Mouse (Mus musculus): Measurements from ENCODE around the gene Gm36245.
"Not testable (repeated sequence)": the region's sequence is repeated elsewhere in the genome, so short reads cannot be mapped to it uniquely, and the experiment has no call there.

Gm36245 gene

DNA sequence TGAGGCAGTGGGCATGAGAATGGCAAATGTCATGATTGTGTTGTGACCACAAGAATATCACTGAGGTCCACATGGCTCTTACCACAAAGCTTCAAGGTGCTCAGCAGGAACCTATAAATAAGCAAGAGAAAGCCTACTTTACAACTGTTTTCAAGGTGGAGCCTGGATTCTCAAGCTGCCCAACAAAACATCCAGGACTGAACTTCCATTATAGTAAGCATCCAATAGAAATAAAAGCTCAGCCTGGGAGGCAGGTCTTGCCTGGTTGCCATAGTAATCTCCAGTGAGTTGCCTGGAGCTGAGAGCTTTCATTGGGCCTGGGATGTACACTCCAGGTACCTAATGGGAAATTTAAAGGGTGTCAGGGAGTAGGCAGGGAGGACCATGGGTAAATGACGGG, at the start of gene Gm36245:
Gm36245 (plus strand) TSS at position 301 of the 400 bp plus-strand sequence.
- DNase-seq (ENCODE audit: low spot score in 2 of 2), result no peak

DNA sequence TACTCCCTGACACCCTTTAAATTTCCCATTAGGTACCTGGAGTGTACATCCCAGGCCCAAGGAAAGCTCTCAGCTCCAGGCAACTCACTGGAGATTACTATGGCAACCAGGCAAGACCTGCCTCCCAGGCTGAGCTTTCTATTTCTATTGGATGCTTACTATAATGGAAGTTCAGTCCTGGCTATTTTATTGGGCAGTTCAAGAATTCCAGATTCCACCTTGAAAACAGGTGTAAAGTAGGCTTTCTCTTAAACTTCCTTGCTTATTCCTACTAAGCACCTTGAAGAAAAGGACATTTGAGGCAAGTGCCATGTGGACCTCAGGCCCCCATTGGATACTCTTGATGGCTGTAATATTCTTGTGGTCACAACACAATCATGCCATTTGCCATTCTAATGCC, 37.3 kb upstream of the Gm36245 start, which contains the start of gene 1700025B11Rik:
1700025B11Rik (minus strand) TSS at position 101 of the 400 bp plus-strand sequence.
- DNase-seq (ENCODE audit: low spot score in 2 of 2), result no peak

DNA sequence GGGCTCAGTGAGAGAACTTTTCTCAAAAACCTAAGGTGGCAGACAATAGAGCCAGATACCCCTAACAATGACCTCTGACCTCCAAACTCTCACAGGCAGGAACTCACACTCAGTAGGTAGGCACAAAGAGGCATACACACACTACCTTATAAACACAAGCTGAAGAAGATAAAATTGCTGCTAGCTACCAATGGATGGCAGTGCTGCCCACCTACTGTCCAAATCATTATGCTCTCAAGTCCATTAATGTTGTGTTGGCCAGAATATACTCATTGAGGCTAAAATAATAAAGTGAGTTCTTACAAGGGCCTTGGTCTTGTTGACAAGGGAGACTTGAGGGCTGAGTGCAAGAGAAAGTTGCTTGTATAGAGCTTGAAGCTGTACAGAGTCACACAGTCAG, 35.8 kb upstream of the Gm36245 start:
- DNase-seq (ENCODE audit: low spot score in 2 of 2), result no peak

GRCm38 (mm10) chr15:77578801-77579200, 20.3 kb upstream of the Gm36245 start:
- DNase-seq (ENCODE audit: low spot score in 2 of 2), result no peak

- no peak for DNase-seq (ENCODE audit: low spot score in 2 of 2)
Observed at GRCm38 (mm10) chr15:77579311-77579710, 19.7 kb upstream of the Gm36245 start.

DNA sequence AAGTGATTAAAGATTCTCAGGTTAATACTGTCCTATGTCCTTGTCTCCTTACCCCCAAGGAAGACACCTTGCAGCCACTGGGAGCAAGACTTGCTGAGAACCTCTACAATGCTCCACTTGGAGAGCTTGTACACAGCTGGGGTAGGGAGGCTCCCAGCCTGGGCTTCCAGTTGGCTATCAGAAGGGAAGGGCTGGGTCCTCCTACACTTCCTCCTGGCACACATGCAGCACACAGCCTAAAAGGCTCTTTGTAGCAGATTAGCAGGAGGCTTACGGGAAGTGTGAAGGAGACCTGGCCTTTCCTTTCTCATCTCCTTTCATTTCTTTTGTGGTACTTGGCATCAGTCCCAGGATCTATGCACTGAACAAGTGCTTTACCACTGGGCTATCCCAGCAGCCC, 17.4 kb upstream of the Gm36245 start:
- DNase-seq (ENCODE audit: low spot score in 2 of 2), result no peak

DNA sequence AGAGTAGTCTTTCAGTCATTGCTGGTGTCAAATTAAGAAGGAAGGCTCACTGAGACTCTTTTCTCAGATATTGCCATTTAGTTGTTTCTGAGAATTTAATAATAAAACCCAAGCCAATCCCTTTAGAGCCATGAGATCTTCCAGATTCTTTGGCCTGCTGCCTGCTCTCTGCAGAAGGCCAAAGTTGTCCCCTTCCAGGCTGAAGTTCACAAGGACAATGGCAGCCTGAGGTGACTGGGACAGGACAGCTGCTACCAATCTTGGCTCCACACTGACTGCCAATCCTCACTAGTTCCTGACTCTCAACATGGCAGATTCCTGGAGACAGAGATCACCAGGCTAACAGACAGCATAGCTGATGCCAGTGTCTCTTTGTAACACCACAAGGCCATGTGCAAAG, 12.0 kb upstream of the Gm36245 start:
- DNase-seq (ENCODE audit: low spot score in 2 of 2), result no peak

- no peak for DNase-seq (ENCODE audit: low spot score in 2 of 2)
Observed at GRCm38 (mm10) chr15:77588981-77589380, 10.1 kb upstream of the Gm36245 start.

DNA sequence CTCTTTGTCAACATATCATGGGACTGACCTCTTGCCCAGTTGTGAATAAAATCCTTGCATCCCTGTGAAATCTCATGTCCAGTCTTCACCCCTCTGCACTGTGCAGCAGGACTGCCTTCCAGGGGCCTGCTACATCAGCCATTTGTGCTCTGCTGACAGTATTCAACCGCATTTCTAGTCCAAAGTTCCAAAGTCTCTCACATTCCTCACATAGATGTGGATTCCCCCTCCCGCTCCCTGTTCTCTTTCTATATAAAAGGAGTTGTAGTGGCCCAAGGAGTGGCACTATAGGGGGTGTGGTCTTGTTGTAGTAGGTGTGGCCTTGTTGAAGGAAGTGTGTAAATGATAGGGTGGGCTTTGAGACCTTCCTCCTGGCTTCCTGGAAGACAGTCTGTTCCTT, 8.2 kb upstream of the Gm36245 start:
- no peak for DNase-seq (ENCODE audit: low spot score in 2 of 2)

GRCm38 (mm10) chr15:77593557-77593956, 5.5 kb upstream of the Gm36245 start:
- no peak for DNase-seq (ENCODE audit: low spot score in 2 of 2)

- DNase-seq (ENCODE audit: low spot score in 2 of 2), result no peak
Observed at GRCm38 (mm10) chr15:77595961-77596360, 3.1 kb upstream of the Gm36245 start, which contains the start of gene Apol10b. Gene Apol10b, minus strand, starts transcription at chr15:77596125.

DNA sequence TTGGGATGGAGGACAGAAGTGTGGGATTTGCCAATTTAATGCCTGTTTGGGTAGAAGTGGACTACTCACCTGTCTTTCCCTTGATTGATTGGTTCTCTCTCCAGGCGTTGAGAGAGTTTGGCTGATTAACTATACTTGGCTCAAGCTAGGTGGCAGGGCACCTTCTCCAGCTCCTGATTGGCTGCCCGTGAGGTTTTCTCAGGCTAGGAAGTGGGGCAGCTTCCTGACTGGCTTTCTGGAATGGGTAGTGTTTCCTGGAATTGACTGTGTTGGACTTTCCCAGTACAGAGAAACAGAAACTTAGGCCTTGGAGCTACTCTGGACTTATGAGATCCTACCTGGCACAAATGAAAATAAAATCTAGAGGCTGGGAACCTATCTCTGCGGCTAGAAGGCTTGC, 629 bp upstream of the Gm36245 start:
- DNase-seq (ENCODE audit: low spot score in 2 of 2), result no peak

- no peak for DNase-seq (ENCODE audit: low spot score in 2 of 2)
Observed at GRCm38 (mm10) chr15:77606069-77606468, 7.0 kb downstream of the Gm36245 start.

DNA sequence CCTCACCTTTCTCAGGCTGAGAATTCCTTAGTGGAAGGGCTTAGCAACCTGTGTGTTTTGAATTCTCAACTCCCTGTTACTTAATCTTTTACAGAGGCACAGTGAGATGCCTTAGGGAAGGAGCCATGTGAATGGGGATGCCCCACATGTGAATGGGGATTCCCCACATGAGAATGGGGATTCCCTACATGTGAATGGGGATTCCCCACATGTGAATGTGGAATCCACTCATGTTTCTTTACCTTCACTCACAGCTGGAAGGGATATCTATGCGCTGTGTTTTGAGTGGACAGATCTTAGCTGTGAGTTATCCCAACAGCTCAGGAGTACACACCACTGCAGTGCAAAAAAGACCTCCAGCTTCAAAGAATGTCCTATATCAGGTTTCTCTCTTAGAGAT, 25.7 kb downstream of the Gm36245 start:
- no peak for DNase-seq (ENCODE audit: low spot score in 2 of 2)

DNA sequence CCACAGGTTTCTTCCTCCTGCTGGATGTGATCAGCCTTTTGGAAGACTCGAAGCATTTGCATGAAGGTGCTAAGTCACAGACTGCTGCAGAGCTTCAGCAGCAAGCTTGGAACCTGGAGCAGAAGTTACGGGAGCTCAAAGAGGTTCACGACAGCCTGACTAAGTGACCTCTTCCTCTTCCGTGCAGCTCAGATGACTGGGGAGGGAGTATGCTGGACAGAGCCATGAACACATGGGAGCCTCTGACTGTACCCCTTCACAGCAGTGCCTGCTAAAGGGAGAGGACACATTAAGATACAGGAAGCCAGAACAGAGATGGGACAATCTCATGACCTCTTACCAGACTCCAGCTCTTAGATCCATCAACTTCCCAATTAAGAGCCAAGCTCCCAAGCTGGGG, 27.4 kb downstream of the Gm36245 start:
- not testable (repeated sequence) for DNase-seq (ENCODE audit: low spot score in 2 of 2)

GRCm38 (mm10) chr15:77628647-77629046, 29.6 kb downstream of the Gm36245 start:
- DNase-seq (ENCODE audit: low spot score in 2 of 2), result not testable (repeated sequence)

- DNase-seq (ENCODE audit: low spot score in 2 of 2), result not testable (repeated sequence)
Observed at GRCm38 (mm10) chr15:77629822-77630221, 30.8 kb downstream of the Gm36245 start.

DNA sequence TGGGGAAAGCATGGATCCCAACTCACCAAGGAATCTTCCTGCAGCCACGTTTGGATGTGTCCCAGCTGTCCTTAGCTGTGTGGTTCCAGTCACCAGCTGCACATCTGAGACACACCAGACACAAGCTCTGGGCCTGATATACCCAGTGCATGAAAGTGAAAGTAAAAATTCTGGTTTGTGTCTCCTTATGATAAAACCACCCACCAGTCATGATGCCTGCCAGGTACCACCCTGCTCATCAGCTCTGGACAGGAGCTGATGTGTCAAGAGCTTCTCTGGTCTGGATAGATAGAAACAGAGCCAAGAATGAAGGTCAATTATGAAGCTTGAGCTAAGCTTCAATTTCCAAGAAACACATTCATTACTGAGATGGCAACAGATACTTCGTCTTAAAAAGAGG, 44.1 kb downstream of the Gm36245 start, which contains the start of gene Apol11b:
Apol11b (minus strand) TSS at position 111 of the 400 bp plus-strand sequence.
- DNase-seq (ENCODE audit: low spot score in 2 of 2), result not testable (repeated sequence)

GRCm38 (mm10) chr15:77651143-77651542, 52.1 kb downstream of the Gm36245 start:
- not testable (repeated sequence) for DNase-seq (ENCODE audit: low spot score in 2 of 2)
